Mouse (Mus musculus) liver, adult 2 months (tissue): ENCODE results near the gene Tmc7. TPM values are rescaled to one million over a fixed set of nuclear protein-coding genes. Genes with fewer than 3 reads are reported as not detected.
A peak's percentile ranks its signal among the peaks of the same experiment; 100 is the strongest.

Experiments used
- DNase-seq: peaks from one replicate; pipeline ENCODE4 v3.0.0-alpha.2; 2011; ENCODE audit warnings: low read depth, low spot score; ENCODE audit errors: extremely low read depth
- H3K27ac ChIP-seq: fragments of 200-500 bp; replicated peaks from 2 replicates; pipeline ENCODE4 v1.5.1; 2012; ENCODE audit warnings: low read depth, mild to moderate bottlenecking, control low read depth, inconsistent platforms, low read length; ENCODE audit not compliant: insufficient read depth
- H3K27me3 ChIP-seq: fragments of 200-500 bp; 2 replicates; pipeline ENCODE4 v1.6.1; 2012; ENCODE audit warnings: mild to moderate bottlenecking, moderate library complexity, low read length, inconsistent platforms; ENCODE audit not compliant: control insufficient read depth, insufficient read depth
- H3K36me3 ChIP-seq: fragments of 200-500 bp; 2 replicates; pipeline ENCODE4 v1.6.1; 2012; ENCODE audit warnings: low read length, inconsistent platforms; ENCODE audit not compliant: control insufficient read depth, insufficient read depth
- H3K4me1 ChIP-seq: fragments of 200-500 bp; 2 replicates; pipeline ENCODE4 v1.6.1; 2011; ENCODE audit warnings: low read length; ENCODE audit not compliant: control insufficient read depth, insufficient read depth
- H3K4me3 ChIP-seq: fragments of 200-500 bp; 2 replicates; pipeline ENCODE4 v1.5.1; 2011; ENCODE audit warnings: low read depth, mild to moderate bottlenecking, control low read depth, low read length, moderate library complexity; ENCODE audit not compliant: insufficient read depth
- H3K79me2 ChIP-seq: fragments of 200-500 bp; 2 replicates; pipeline ENCODE4 v1.6.1; 2012; ENCODE audit warnings: inconsistent platforms, mild to moderate bottlenecking, low read length, moderate library complexity; ENCODE audit not compliant: control insufficient read depth, insufficient read depth
- H3K9ac ChIP-seq: fragments of 200-500 bp; 2 replicates; pipeline ENCODE4 v1.6.1; 2012; ENCODE audit warnings: low read depth, mild to moderate bottlenecking, control low read depth, inconsistent platforms, low read length
- CTCF ChIP-seq: fragments of 200-500 bp; IDR thresholded peaks from 2 replicates; pipeline ENCODE4 v1.5.1; 2011; ENCODE audit warnings: low read depth, low read length, control low read depth
- POLR2A ChIP-seq: fragments of 200-500 bp; IDR thresholded peaks from 2 replicates; pipeline ENCODE4 v1.6.1; 2011; ENCODE audit warnings: low read length, control low read depth; ENCODE audit not compliant: insufficient read depth; ENCODE audit errors: extremely low read depth
- WGBS: fragments of 180-500 bp; shearing (Covaris S2); methylation state at CpG from one replicate; pipeline ENCODE4 v1.1.7; 2018; 5-methylcytosine and 5-hydroxymethylcytosine counted together
- polyA plus RNA-seq: library from polyadenylated mRNA; depleted of rRNA; stranded (reverse); fragments of >200 nt; gene quantifications from 2 replicates; pipeline ENCODE4 v1.2.3, GENCODE M21; 2012
- total RNA-seq: library from RNA; depleted of rRNA; stranded (reverse); fragments of >200 nt; gene quantifications from 2 replicates; pipeline ENCODE4 v1.2.3, GENCODE M21; 2014

Tmc7 gene
- total and polyA plus RNA-seq, 2 experiments: 0.33 to 1.9 TPM

DNA sequence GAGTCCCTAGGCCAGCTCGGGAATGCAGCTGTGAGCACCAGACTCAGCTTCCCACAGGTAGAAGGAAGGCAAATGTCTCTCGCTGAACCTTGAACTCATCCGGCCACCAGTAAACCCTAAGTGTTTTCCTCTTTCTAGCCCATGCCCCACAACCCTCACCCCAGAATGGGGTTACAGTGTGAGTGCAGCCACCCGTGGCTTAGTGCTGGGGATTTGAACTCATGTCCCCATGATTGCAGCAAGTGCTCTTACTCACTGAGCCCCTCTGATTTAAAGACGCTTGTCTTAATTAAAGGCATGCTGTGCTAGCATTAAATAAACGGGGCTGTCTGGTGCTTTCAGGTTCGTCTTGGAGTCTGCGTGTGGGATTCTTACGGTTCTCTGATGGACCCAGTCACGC lies 10.1 kb upstream of the Tmc7 start:
- H3K4me3 ChIP-seq: no peak overlapping the region
- H3K27me3 ChIP-seq: peaks cover 4% of the 10 kb centered on the region; the same call in 1 of the 2 replicates
- H3K27ac ChIP-seq: no peak overlapping the region
- peaks cover 4% of the 10 kb centered on the region for H3K4me1 ChIP-seq
- no peak for TF ChIP-seq POLR2A
- no peak for TF ChIP-seq CTCF
- 41% methylated on average over 10 of the region's 10 CpGs for WGBS
- H3K36me3 ChIP-seq: no peaks in the 10 kb centered on the region
- H3K9ac ChIP-seq: no peak overlapping the region
- DNase-seq: no peak
- no peaks in the 10 kb centered on the region for H3K79me2 ChIP-seq

- DNase-seq: no peak
- Histone ChIP-seq H3K27me3 (peaks cover 4% of the 10 kb centered on the region; the same call in 1 of the 2 replicates), H3K27ac (no peak overlapping the region), H3K79me2 (no peaks in the 10 kb centered on the region), H3K9ac (no peak overlapping the region), H3K4me3 (no peak overlapping the region), H3K4me1 (peaks cover 4% of the 10 kb centered on the region), H3K36me3 (no peaks in the 10 kb centered on the region)
- TF ChIP-seq POLR2A: no peak
- no peak for TF ChIP-seq CTCF
- WGBS: 56% methylated on average over 9 of the region's 9 CpGs
These were observed 9.3 kb upstream of the Tmc7 start for GRCm38 (mm10) chr7:118593567-118594407.

DNA sequence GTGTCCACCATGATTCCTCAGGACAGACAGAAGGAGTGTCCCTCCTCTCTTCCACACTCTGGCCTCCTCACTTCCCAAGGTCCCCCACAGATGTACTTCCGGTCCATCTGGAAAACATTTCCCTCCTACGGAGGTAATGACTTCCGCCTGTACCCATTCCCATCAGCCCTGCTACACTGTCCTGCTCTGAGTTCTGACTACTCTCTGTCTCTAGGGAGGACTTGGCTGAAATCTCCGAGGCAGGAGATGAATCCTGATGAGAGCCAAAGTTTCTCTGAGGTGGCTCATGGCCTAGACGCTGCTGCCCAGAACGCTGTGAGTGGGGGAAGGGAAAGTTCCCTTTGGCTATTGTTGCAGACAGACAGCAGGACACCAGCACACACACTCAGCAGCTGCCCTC lies 7.6 kb upstream of the Tmc7 start:
- Histone ChIP-seq H3K27me3 (peaks cover 2% of the 10 kb centered on the region; the same call in 1 of the 2 replicates), H3K4me1 (peaks cover 4% of the 10 kb centered on the region), H3K4me3 (no peak overlapping the region), H3K79me2 (no peaks in the 10 kb centered on the region), H3K27ac (no peak overlapping the region), H3K36me3 (no peaks in the 10 kb centered on the region), H3K9ac (no peak overlapping the region)
- 56% methylated on average over 6 of the region's 6 CpGs for WGBS
- no peak for DNase-seq
- TF ChIP-seq POLR2A: no peak
- TF ChIP-seq CTCF: no peak

GRCm38 (mm10) chr7:118590726-118591305 lies 6.3 kb upstream of the Tmc7 start:
- WGBS: 69% methylated on average over 5 of the region's 5 CpGs
- no peak overlapping the region for H3K4me3 ChIP-seq
- no peak overlapping the region for H3K9ac ChIP-seq
- H3K27ac ChIP-seq: no peak overlapping the region
- TF ChIP-seq CTCF (no peak), POLR2A (no peak)
- H3K36me3 ChIP-seq: no peaks in the 10 kb centered on the region
- peak; percentile 43 for DNase-seq
- H3K79me2 ChIP-seq: no peaks in the 10 kb centered on the region
- no peaks in the 10 kb centered on the region for H3K27me3 ChIP-seq
- peaks cover 7% of the 10 kb centered on the region for H3K4me1 ChIP-seq

- 13% methylated on average over 6 of the region's 6 CpGs for WGBS
- Histone ChIP-seq H3K9ac (peak overlapping the region; percentile 66), H3K27me3 (no peaks in the 10 kb centered on the region), H3K36me3 (no peaks in the 10 kb centered on the region), H3K27ac (peak overlapping the region; percentile 87), H3K4me3 (no peak overlapping the region), H3K79me2 (peaks cover 3% of the 10 kb centered on the region; the same call in 1 of the 2 replicates), H3K4me1 (peaks cover 17% of the 10 kb centered on the region)
- DNase-seq: peak; percentile 99
- TF ChIP-seq CTCF (0 out of 2 replicates have a peak, but pooled peaks have one; percentile 3), POLR2A (no peak)
These were observed 1.3 kb upstream of the Tmc7 start for GRCm38 (mm10) chr7:118585856-118586255.
